Mouse (Mus musculus): Measurements from ENCODE around the gene Maz. TPM values are rescaled to one million over a fixed set of nuclear protein-coding genes. Genes with fewer than 3 reads are reported as not detected.

The Maz gene
- polyA plus RNA-seq, 1 experiment from 2014 or later = 67.7 TPM

DNA sequence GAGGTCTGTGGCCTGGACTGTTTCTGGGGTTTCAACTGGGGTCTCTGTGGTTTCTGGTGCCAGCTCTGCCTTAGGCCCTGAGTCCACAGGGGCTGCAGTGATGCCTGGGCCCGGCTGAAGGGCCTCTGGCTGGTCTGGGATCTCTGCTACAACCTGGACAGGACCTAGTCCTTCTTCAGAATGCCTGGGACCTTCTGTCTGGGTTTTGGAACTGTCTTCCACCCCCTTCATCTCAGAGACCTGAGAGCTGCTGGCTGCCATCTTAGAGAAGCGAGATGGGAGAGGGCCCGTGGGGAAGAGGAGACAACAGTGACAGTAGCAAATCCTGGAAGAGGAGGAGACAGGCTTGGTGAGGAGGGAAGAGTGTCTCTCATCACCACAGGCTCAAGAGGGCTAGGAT, 6.8 kb downstream of the Maz start:
- Histone ChIP-seq H3K4me2 (peak overlapping the region; percentile 85), H3K4me3 (replicated peaks) (peak overlapping the region; percentile 54), H3K4me1 (peaks cover 76% of the 10 kb centered on the region), H3K9me3 (no peaks in the 10 kb centered on the region), H3K36me3 (peaks cover 21% of the 10 kb centered on the region), H3K27me3 (replicated peaks) (no peaks in the 10 kb centered on the region), H3K9ac (no peak overlapping the region; the same call in 1 of the 2 replicates), H3K27ac (peak overlapping the region; percentile 86; the same call in 1 of the 2 replicates)
- 48% methylated on average over 3 of the region's 3 CpGs for WGBS
- no peak for ATAC-seq (ENCODE audit: insufficient read depth, low FRiP score, low read depth)

DNA sequence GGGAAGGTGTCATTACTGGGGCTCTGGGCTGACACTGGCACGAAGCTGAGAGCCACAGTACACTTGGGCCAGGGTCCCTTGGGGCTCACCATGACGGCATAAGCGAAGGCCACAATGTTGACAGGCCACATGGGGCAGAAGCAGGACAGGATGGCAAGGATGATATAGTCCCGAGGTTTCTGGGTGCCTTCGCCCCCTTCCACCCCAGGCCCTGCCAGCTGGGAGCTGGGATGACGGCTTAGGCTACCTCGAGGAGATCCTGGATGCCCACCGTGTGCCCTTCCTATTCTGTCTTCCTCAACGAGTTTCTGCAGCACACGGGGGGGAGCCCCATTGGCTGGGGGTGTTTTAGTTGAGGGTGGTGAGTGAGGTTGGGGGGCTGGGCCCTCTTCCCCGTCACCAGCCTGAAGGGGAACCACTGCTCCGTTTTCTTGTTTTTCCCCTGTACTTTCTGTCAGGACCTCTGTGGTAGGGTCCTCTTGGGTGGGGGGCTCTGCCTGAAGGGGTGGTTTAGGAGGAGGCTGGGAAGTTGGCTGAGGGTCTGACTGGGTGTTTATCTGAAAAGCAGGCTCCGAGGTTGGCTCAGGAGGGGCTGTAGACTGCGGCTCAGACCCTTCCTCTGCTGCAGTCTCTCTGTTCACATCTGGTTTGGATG, 7.4 kb downstream of the Maz start:
- Histone ChIP-seq H3K4me2 (peak overlapping the region; percentile 85), H3K4me3 (replicated peaks) (peak overlapping the region; percentile 54), H3K9ac (no peak overlapping the region; the same call in 1 of the 2 replicates), H3K27ac (peak overlapping the region; percentile 86; the same call in 1 of the 2 replicates), H3K4me1 (peaks cover 75% of the 10 kb centered on the region), H3K9me3 (no peaks in the 10 kb centered on the region), H3K36me3 (peaks cover 21% of the 10 kb centered on the region), H3K27me3 (replicated peaks) (no peaks in the 10 kb centered on the region)
- no peak for ATAC-seq (ENCODE audit: insufficient read depth, low FRiP score, low read depth)
- WGBS = 70% methylated on average over 14 of the region's 14 CpGs

DNA sequence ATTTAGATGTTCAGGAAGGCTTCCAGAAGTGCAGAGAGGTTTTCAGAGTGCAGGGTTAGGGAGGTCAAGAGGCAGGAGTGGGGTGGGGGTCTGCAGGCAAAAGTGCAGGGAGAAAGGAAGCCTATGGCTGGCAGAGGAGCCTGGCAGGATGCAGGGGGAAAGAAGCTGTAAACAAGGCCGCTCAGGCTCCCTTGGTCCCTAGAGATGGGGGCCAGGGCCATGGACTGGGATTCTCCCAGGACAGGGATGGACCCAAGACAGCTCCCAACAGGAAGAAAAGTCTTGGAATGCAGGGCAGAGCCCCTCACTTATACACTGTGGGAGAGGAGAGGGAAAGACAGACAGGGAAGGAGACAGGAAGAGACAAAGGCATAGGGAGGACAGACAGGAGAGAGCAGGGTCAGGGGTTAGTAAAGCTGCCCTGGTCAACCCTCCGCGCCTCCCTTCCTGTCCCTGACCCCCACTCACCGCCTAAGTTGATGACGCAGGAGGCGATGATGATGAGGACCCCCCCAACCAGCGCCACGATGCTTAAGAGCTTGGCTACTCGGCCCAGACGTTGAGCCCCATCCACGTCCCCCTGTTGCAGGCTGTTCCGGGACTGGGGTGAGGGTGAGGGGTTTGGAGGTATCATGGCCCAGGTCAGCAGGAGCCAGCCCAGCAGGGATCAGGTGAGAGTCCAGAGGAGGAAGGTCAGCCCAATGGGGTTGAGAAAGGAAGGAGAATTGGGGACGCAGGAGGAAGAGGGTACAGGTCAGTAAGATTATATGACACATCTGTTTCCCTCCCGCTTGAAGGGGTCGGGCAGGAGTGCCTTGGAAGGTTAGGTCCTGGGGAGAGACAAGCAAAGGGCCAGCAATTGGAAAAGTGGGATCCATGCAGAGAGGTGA, 8.2 kb downstream of the Maz start:
- WGBS = 74% methylated on average over 15 of the region's 15 CpGs
- H3K9me3 ChIP-seq = no peaks in the 10 kb centered on the region
- no peak overlapping the region for H3K4me3 ChIP-seq (replicated peaks)
- no peak overlapping the region for H3K9ac ChIP-seq
- no peaks in the 10 kb centered on the region for H3K27me3 ChIP-seq (replicated peaks)
- peaks cover 73% of the 10 kb centered on the region for H3K4me1 ChIP-seq
- H3K36me3 ChIP-seq = peaks cover 18% of the 10 kb centered on the region
- H3K4me2 ChIP-seq = peak overlapping the region; percentile 86
- no peak for ATAC-seq (ENCODE audit: insufficient read depth, low FRiP score, low read depth)
- peak overlapping the region; percentile 31 for H3K27ac ChIP-seq

DNA sequence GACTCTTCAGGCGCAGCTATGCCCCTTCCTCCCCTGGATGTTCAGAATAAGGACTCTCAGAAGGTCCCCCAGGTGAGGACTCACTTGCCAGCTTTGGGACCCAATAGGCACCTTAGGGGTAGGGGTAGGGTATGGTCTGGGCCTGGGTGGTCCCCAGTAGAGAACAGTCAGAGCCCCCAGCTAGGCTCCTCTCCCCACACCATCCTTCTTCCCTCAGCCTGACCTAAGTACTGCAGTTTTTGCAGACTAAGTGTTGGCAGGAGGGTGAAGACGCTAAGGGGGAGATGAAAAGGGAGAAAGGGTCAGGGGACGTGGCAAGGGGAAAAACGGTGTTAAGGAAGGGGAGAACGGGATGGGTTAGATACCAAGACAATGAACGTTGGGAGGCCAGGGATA, 8.9 kb downstream of the Maz start:
- no peak for ATAC-seq (ENCODE audit: insufficient read depth, low FRiP score, low read depth)
- Histone ChIP-seq H3K4me2 (peak overlapping the region; percentile 86), H3K36me3 (peaks cover 16% of the 10 kb centered on the region), H3K9me3 (no peaks in the 10 kb centered on the region), H3K4me3 (replicated peaks) (no peak overlapping the region), H3K4me1 (peaks cover 65% of the 10 kb centered on the region), H3K9ac (no peak overlapping the region), H3K27me3 (replicated peaks) (no peaks in the 10 kb centered on the region), H3K27ac (peak overlapping the region; percentile 98; the same call in 1 of the 2 replicates)
- WGBS = 30% methylated on average over 6 of the region's 6 CpGs

DNA sequence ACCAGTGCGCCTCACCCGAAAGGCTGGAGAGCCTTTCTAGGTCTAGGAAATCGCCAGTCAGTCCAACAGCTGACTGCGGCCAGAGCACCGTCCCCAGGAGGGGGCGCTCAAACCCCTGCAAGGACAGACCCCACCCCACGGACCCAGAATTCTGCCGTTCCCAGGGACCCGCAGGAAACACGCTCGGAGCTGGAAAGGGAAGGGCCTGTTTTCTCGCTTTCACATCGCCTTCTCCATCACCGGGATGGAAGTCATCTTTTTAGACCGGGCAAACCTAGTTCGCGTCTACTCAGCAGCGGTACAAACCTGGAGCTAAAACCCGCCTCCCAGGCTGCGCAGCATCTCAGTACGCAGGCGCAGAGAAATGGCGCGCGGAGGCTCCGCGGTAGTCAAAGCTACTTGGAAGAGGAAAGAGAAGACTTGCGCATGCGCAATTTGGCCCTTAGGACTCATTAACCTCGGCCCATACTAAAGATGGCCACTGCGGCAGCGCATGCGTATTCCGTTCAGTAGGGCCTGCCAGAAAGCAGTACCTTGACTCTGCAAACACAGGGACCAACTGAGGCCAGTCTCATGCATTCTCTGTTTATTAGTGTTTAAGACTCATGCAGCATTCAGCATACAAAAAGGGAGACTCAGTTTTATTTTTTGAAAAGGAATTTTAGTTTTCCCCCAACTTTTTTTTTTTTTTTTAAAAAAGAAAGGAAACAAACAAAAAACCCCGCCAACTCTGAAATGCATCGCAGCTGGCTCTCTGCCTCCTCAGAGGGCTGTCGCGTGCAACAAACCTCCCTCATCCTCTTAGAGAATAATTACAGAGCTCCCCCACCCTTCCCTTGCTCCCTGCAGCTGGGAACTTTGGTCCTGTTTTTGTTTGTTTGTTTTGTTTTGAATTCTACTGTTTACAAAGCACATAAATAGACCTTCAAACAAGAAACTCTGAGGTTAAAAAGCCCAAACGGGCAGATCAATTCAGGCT, 9.6 kb downstream of the Maz start, which contains the start of gene Pagr1a:
TSS of gene Pagr1a (minus strand) at position 382 of the 979 bp plus-strand sequence.
- ATAC-seq (ENCODE audit: insufficient read depth, low FRiP score, low read depth) = peak; percentile 84
- Histone ChIP-seq H3K36me3 (peaks cover 12% of the 10 kb centered on the region), H3K27me3 (replicated peaks) (no peaks in the 10 kb centered on the region), H3K4me2 (peak within 1 kb of the TSS; percentile 86), H3K9me3 (no peaks in the 10 kb centered on the region), H3K9ac (peak within 1 kb of the TSS; percentile 88), H3K4me1 (peaks cover 59% of the 10 kb centered on the region), H3K4me3 (replicated peaks) (peak within 1 kb of the TSS; percentile 71), H3K27ac (peak within 1 kb of the TSS; percentile 98)
- 2% methylated on average over 39 of the region's 39 CpGs for WGBS

DNA sequence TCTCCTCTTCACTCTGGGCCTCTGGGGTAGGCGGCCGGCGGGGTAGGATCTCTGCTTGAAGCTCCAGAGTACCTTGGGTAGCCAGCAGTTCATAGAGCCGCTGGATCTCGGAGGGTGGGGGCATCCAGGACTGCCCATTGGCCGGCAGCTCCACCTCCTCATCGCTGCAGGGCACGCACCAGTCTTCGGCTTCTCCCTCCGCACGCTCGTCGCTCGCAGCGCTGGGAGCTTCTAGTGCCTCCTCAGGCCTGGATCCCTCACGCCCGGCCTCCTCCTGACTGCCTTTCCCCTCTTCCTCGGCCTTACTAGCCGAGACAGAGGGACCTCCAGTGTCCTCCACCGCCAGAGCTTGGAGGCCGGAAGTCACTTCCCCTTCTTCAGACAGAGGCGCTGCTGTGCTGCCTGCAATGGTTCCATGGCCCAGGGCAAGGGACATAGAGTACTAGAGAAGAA, 10.3 kb downstream of the Maz start:
- under 1% methylated on average over 22 of the region's 22 CpGs for WGBS
- peaks cover 52% of the 10 kb centered on the region for H3K4me1 ChIP-seq

DNA sequence TGATC, 10.6 kb downstream of the Maz start, which contains the start of gene Pagr1b:
TSS of gene Pagr1b (minus strand) at position 4 of the 5 bp plus-strand sequence.
- H3K4me3 ChIP-seq (replicated peaks) = peak within 1 kb of the TSS; percentile 71
- peak within 1 kb of the TSS; percentile 86 for H3K4me2 ChIP-seq
- H3K4me1 ChIP-seq = peaks cover 49% of the 10 kb centered on the region

More for the DNA sequence above, 10.3 kb downstream of the Maz start:
- peak overlapping the region; percentile 71 for H3K4me3 ChIP-seq (replicated peaks)
- H3K9me3 ChIP-seq = no peaks in the 10 kb centered on the region
- peak overlapping the region; percentile 86 for H3K4me2 ChIP-seq
- ATAC-seq (ENCODE audit: insufficient read depth, low FRiP score, low read depth) = peak; percentile 37
- H3K27me3 ChIP-seq (replicated peaks) = no peaks in the 10 kb centered on the region
- H3K9ac ChIP-seq = peak overlapping the region; percentile 88
- H3K27ac ChIP-seq = peak overlapping the region; percentile 98
- peaks cover 12% of the 10 kb centered on the region for H3K36me3 ChIP-seq

DNA sequence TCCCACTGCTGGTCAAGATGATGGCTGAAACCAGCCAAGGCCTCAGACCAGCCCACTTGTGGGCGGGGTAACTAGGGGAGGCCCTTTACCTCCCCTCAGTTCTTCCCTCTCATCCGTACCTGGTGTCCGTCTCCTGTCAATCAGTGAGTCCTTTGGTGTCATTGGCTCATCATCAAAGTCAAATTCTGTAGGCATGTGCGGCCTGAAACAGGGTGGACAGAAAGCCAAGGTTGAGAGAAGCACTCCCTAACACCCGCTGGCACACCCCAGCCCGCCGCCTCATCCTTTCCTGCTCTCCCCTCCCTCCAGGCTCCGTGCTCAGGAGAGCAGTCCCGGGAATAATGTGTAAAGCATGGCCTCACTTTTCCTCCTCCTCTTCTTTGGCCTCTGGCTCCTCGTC, 10.8 kb downstream of the Maz start:
- H3K27me3 ChIP-seq (replicated peaks) = no peaks in the 10 kb centered on the region
- peaks cover 12% of the 10 kb centered on the region for H3K36me3 ChIP-seq
- peak overlapping the region; percentile 98 for H3K27ac ChIP-seq
- H3K9ac ChIP-seq = peak overlapping the region; percentile 88
- 3% methylated on average over 10 of the region's 10 CpGs for whole genome bisulfite sequencing
- no peaks in the 10 kb centered on the region for H3K9me3 ChIP-seq
- peaks cover 47% of the 10 kb centered on the region for H3K4me1 ChIP-seq
- peak overlapping the region; percentile 71 for H3K4me3 ChIP-seq (replicated peaks)
- peak overlapping the region; percentile 86 for H3K4me2 ChIP-seq
- peak; percentile 8; the same call in 1 of the 2 replicates for ATAC-seq (ENCODE audit: insufficient read depth, low FRiP score, low read depth)

More for the DNA sequence above, 10.6 kb downstream of the Maz start, which contains the start of gene Pagr1b:
- H3K27ac ChIP-seq = peak within 1 kb of the TSS; percentile 98
- no peaks in the 10 kb centered on the region for H3K9me3 ChIP-seq
- H3K27me3 ChIP-seq (replicated peaks) = no peaks in the 10 kb centered on the region
- no peak for ATAC-seq (ENCODE audit: insufficient read depth, low FRiP score, low read depth)
- peaks cover 12% of the 10 kb centered on the region for H3K36me3 ChIP-seq
- H3K9ac ChIP-seq = peak within 1 kb of the TSS; percentile 88

DNA sequence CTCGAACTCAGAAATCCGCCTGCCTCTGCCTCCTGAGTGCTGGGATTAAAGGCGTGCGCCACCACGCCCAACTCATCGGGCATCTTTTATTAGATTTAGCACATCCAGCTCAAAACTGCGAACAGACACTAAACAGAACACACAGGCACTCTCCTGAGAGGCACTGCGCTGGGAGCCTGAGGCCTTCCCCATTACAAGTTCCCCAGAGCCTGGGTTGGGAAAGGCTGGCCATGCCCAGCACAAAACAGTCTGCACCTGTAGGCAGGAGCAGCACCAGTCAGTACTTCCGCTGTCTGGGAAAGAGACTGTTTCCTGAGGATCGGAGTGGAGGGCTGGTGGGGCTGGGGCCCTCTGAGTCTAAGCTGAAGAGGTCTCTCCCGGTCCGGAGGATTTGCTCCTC, 11.8 kb downstream of the Maz start:
- Histone ChIP-seq H3K27ac (no peak overlapping the region), H3K4me1 (peaks cover 38% of the 10 kb centered on the region)
- WGBS = 92% methylated on average over 12 of the region's 12 CpGs

DNA sequence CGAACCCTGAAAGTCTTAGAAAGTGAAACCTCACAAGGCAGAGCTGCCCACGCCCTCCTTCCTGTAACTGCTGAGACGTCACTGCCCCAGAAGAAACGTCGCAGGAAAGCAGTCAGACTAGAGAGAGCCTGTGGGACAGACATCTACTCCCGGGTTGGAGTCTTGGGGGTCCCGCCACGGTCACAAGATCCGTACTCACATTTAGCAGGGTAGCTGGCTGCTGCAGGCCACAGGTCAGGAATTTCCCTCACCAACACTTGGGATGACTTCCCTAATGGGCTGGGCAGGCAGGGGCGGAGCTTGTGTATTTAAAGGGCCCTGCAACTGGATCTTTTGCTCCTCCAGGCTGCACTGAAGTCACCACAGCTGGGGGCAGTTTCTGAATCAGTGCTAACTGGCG, 12.5 kb downstream of the Maz start, which contains the start of gene Mvp:
TSS of gene Mvp (minus strand) at position 302 of the 400 bp plus-strand sequence.
- peak within 1 kb of the TSS; percentile 86 for H3K4me2 ChIP-seq
- H3K36me3 ChIP-seq = peaks cover 12% of the 10 kb centered on the region
- no peaks in the 10 kb centered on the region for H3K27me3 ChIP-seq (replicated peaks)
- H3K9me3 ChIP-seq = no peaks in the 10 kb centered on the region
- no peak for ATAC-seq (ENCODE audit: insufficient read depth, low FRiP score, low read depth)
- H3K4me1 ChIP-seq = peaks cover 36% of the 10 kb centered on the region
- peak within 1 kb of the TSS; percentile 22; the same call in 1 of the 2 replicates for H3K9ac ChIP-seq
- peak within 1 kb of the TSS; percentile 71 for H3K4me3 ChIP-seq (replicated peaks)
- 20% methylated on average over 11 of the region's 11 CpGs for WGBS
- peak within 1 kb of the TSS; percentile 46 for H3K27ac ChIP-seq

More for the DNA sequence above, 11.8 kb downstream of the Maz start:
- Histone ChIP-seq H3K9ac (no peak overlapping the region), H3K4me2 (peak overlapping the region; percentile 64; the same call in 1 of the 2 replicates), H3K36me3 (peaks cover 12% of the 10 kb centered on the region), H3K27me3 (replicated peaks) (no peaks in the 10 kb centered on the region), H3K9me3 (no peaks in the 10 kb centered on the region), H3K4me3 (replicated peaks) (0 out of 2 replicates have a peak overlapping the region, but pooled peaks have one; percentile 0)
- ATAC-seq (ENCODE audit: insufficient read depth, low FRiP score, low read depth) = no peak

DNA sequence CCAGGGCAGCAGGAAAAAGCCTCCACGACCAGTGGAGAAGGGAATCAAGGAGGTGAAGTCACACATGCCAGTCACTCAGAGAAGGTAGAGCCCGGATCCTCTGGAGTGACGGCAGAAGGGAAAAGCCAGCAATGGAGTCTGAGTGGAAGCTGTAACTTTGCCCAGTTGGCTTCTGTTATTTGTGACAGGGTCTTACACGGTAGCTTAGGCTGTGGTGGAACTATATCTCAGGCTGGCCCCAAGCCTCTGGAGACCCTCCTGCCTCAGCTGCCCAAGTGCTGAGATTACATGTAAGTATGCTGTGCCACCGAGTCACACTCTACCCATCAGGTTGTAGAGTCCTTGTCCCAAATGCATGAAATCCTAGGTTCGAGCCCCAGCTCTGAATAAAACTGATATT, 13.5 kb downstream of the Maz start:
- H3K27ac ChIP-seq = no peak overlapping the region
- ATAC-seq (ENCODE audit: insufficient read depth, low FRiP score, low read depth) = no peak
- H3K4me1 ChIP-seq = peaks cover 36% of the 10 kb centered on the region
- no peak overlapping the region for H3K9ac ChIP-seq
- H3K36me3 ChIP-seq = peaks cover 12% of the 10 kb centered on the region
- peak overlapping the region; percentile 64 for H3K4me2 ChIP-seq
- no peaks in the 10 kb centered on the region for H3K9me3 ChIP-seq
- H3K4me3 ChIP-seq (replicated peaks) = 0 out of 2 replicates have a peak overlapping the region, but pooled peaks have one; percentile 51
- WGBS = 91% methylated on average over 6 of the region's 6 CpGs
- no peaks in the 10 kb centered on the region for H3K27me3 ChIP-seq (replicated peaks)

Measured in stomach, embryonic 15.5 days (tissue).